Mouse (Mus musculus): ENCODE results near the gene Nckipsd. TPM values are rescaled to one million over a fixed set of nuclear protein-coding genes. Genes with fewer than 3 reads are reported as not detected.
A peak's percentile ranks its signal among the peaks of the same experiment; 100 is the strongest.

The Nckipsd gene
- total and polyA plus RNA-seq, 3 experiments, result 6.4 to 13.2 (median 6.6) TPM

- Histone ChIP-seq H3K4me3 (replicated peaks in 1 of 3; ENCODE audit: low read depth in 2 of 3, low read length in 2 of 3, poor library complexity in 1 of 3) (no peak overlapping the region), H3K36me3 (replicated peaks in 1 of 2; ENCODE audit: control insufficient read depth in 1 of 2, insufficient read depth in 1 of 2, low read length in 1 of 2) (peaks cover 20 to 51% of the 10 kb centered on the region in 2 experiments), H3K9me3 (replicated peaks; ENCODE audit: low read length) (no peaks in the 10 kb centered on the region), H3K79me2 (replicated peaks; ENCODE audit: control insufficient read depth, extremely low read depth, insufficient read depth, poor library complexity, severe bottlenecking) (no peaks in the 10 kb centered on the region), H3K4me2 (ENCODE audit: insufficient read depth, low read depth, poor library complexity, severe bottlenecking) (no peak overlapping the region), H3K27me3 (replicated peaks) (no peaks in the 10 kb centered on the region), H3K4me1 (ENCODE audit: control insufficient read depth in 1 of 2, insufficient read depth in 2 of 2) (no peaks in the 10 kb centered on the region), H3K27ac (ENCODE audit: insufficient read depth, low read depth) (no peak overlapping the region), H3K9ac (ENCODE audit: insufficient read depth, low read depth) (no peak overlapping the region)
- dilution Hi-C loops (cut with MboI; ENCODE audit: extremely low pct_ligation_motif_present, extremely low pct_unique_long_range_greater_than_20kb, low sequenced_read_pairs), result no loop called here
- in situ Hi-C loops (cut with MboI; ENCODE audit: low pct_ligation_motif_present, low pct_unique_long_range_greater_than_20kb, low sequenced_read_pairs), result no loop called here
- TF ChIP-seq IRF4 (IDR thresholded peaks at IDR 0.05; ENCODE audit: low read depth, low read length) (no peak), MAFK (IDR thresholded peaks at IDR 0.05; ENCODE audit: insufficient replicate concordance, low read length) (no peak), CTCF (conservative IDR thresholded peaks at IDR 0.05 in 1 of 2, IDR thresholded peaks at IDR 0.05 in 1 of 2; ENCODE audit: low read depth in 2 of 2, low read length in 2 of 2) (peak; percentile 47 to 73), SMC3 (IDR thresholded peaks at IDR 0.05; ENCODE audit: low read depth, low read length) (peak; percentile 77), MAZ (IDR thresholded peaks at IDR 0.05; ENCODE audit: low read depth, low read length) (no peak), RAD21 (IDR thresholded peaks at IDR 0.05; ENCODE audit: low read depth, low read length) (peak; percentile 54)
- DNase-seq (ENCODE audit: extremely low read depth), result peak; percentile 51
Observed at GRCm38 (mm10) chr9:108819495-108819894, 11.3 kb downstream of the Nckipsd start.

- Histone ChIP-seq H3K79me2 (replicated peaks; ENCODE audit: control insufficient read depth, extremely low read depth, insufficient read depth, poor library complexity, severe bottlenecking) (no peaks in the 10 kb centered on the region), H3K36me3 (replicated peaks in 1 of 2; ENCODE audit: control insufficient read depth in 1 of 2, insufficient read depth in 1 of 2, low read length in 1 of 2) (peaks cover 15 to 45% of the 10 kb centered on the region in 2 experiments), H3K4me2 (ENCODE audit: insufficient read depth, low read depth, poor library complexity, severe bottlenecking) (no peak overlapping the region), H3K27me3 (replicated peaks) (no peaks in the 10 kb centered on the region), H3K9ac (ENCODE audit: insufficient read depth, low read depth) (no peak overlapping the region), H3K4me3 (replicated peaks in 1 of 3; ENCODE audit: low read depth in 2 of 3, low read length in 2 of 3, poor library complexity in 1 of 3) (no peak overlapping the region), H3K9me3 (replicated peaks; ENCODE audit: low read length) (no peaks in the 10 kb centered on the region), H3K27ac (ENCODE audit: insufficient read depth, low read depth) (no peak overlapping the region), H3K4me1 (ENCODE audit: control insufficient read depth in 1 of 2, insufficient read depth in 2 of 2) (no peaks in the 10 kb centered on the region)
- no peak for TF ChIP-seq TBP (conservative IDR thresholded peaks at IDR 0.05; ENCODE audit: low read depth, low read length)
- TF ChIP-seq PAX5 (IDR thresholded peaks at IDR 0.05; ENCODE audit: low read length), result no peak
- no peak for TF ChIP-seq SMC3 (IDR thresholded peaks at IDR 0.05; ENCODE audit: low read depth, low read length)
- TF ChIP-seq CHD2 (IDR thresholded peaks at IDR 0.05; ENCODE audit: low read length), result no peak
- TF ChIP-seq JUND (conservative IDR thresholded peaks at IDR 0.05; ENCODE audit: low read depth, low read length), result no peak
- TF ChIP-seq TCF12 (IDR thresholded peaks at IDR 0.05; ENCODE audit: low read depth, low read length), result no peak
- no peak for TF ChIP-seq HCFC1 (IDR thresholded peaks at IDR 0.05; ENCODE audit: low read depth, low read length)
- TF ChIP-seq POLR2AphosphoS2 (IDR thresholded peaks at IDR 0.05; ENCODE audit: low read depth, low read length), result no peak
- TF ChIP-seq RAD21 (IDR thresholded peaks at IDR 0.05; ENCODE audit: low read depth, low read length), result no peak
- no peak for TF ChIP-seq JUN (IDR thresholded peaks at IDR 0.05; ENCODE audit: insufficient read depth, low read depth, low read length)
- no peak for TF ChIP-seq IRF4 (IDR thresholded peaks at IDR 0.05; ENCODE audit: low read depth, low read length)
- TF ChIP-seq CHD1 (IDR thresholded peaks at IDR 0.05; ENCODE audit: low read depth, low read length), result no peak
- TF ChIP-seq UBTF (IDR thresholded peaks at IDR 0.05; ENCODE audit: low read depth, low read length), result no peak
- TF ChIP-seq MAZ (IDR thresholded peaks at IDR 0.05; ENCODE audit: low read depth, low read length), result no peak
- TF ChIP-seq MYC (IDR thresholded peaks at IDR 0.05; ENCODE audit: low read depth, low read length), result no peak
- TF ChIP-seq E2F4 (IDR thresholded peaks at IDR 0.05; ENCODE audit: insufficient replicate concordance, low read depth, low read length), result no peak
- no peak for TF ChIP-seq CTCF (conservative IDR thresholded peaks at IDR 0.05 in 1 of 2, IDR thresholded peaks at IDR 0.05 in 1 of 2; ENCODE audit: low read depth in 2 of 2, low read length in 2 of 2)
- TF ChIP-seq SIN3A (IDR thresholded peaks at IDR 0.05; ENCODE audit: low read length), result no peak
- TF ChIP-seq ZC3H11A (IDR thresholded peaks at IDR 0.05; ENCODE audit: low read depth, low read length), result no peak
- DNase-seq (ENCODE audit: extremely low read depth), result no peak
- dilution Hi-C loops (cut with MboI; ENCODE audit: extremely low pct_ligation_motif_present, extremely low pct_unique_long_range_greater_than_20kb, low sequenced_read_pairs), result no loop called here
- in situ Hi-C loops (cut with MboI; ENCODE audit: low pct_ligation_motif_present, low pct_unique_long_range_greater_than_20kb, low sequenced_read_pairs), result no loop called here
Observed at GRCm38 (mm10) chr9:108820077-108820476, 11.9 kb downstream of the Nckipsd start.
